Mouse (Mus musculus) neural tube, embryonic 14.5 days (tissue): ENCODE results near the gene Tgfbi. TPM values are rescaled to one million over a fixed set of nuclear protein-coding genes. Genes with fewer than 3 reads are reported as not detected.

Source experiments
- ATAC-seq: fragments of 200-750 bp; cut with Nextera tagmentation; 2 replicates; pipeline ENCODE4 v1.8.0; 2017; ENCODE audit warnings: low read depth, mild to moderate bottlenecking, moderate TSS enrichment, moderate library complexity
- H3K27ac ChIP-seq: fragments of 300-500 bp; sonication (generic); 2 replicates; pipeline ENCODE4 v1.5.1; 2014; ENCODE audit warnings: low read depth, mild to moderate bottlenecking, control low read depth, low read length, moderate library complexity, mixed read lengths
- H3K27me3 ChIP-seq: fragments of 300-500 bp; sonication (generic); 2 replicates; pipeline ENCODE4 v1.6.1; 2014; ENCODE audit warnings: low read length; ENCODE audit not compliant: control insufficient read depth, insufficient read depth
- H3K36me3 ChIP-seq: fragments of 300-500 bp; sonication (generic); 2 replicates; pipeline ENCODE4 v1.6.1; 2014; ENCODE audit warnings: low read length, mixed read lengths; ENCODE audit not compliant: control insufficient read depth, insufficient read depth
- H3K4me1 ChIP-seq: fragments of 300-500 bp; sonication (generic); 2 replicates; pipeline ENCODE4 v1.6.1; 2014; ENCODE audit warnings: low read length; ENCODE audit not compliant: control insufficient read depth, insufficient read depth
- H3K4me2 ChIP-seq: fragments of 300-500 bp; sonication (generic); 2 replicates; pipeline ENCODE4 v1.6.1; 2014; ENCODE audit warnings: mild to moderate bottlenecking, low read depth, low read length, control low read depth
- H3K4me3 ChIP-seq: fragments of 300-500 bp; sonication (generic); 2 replicates; pipeline ENCODE4 v1.5.1; 2014; ENCODE audit warnings: low read depth, low read length, control low read depth, mixed read lengths
- H3K9ac ChIP-seq: fragments of 300-500 bp; sonication (generic); replicated peaks from 2 replicates; pipeline ENCODE4 v1.6.1; 2014; ENCODE audit warnings: low read depth, mild to moderate bottlenecking, control low read depth, low read length, mixed read lengths
- H3K9me3 ChIP-seq: fragments of 300-500 bp; sonication (generic); 2 replicates; pipeline ENCODE4 v1.6.1; 2016; ENCODE audit warnings: low read length; ENCODE audit not compliant: control insufficient read depth
- WGBS: fragments of 180-500 bp; shearing (Covaris S2); extraction: QIAGEN DNeasy Blood & Tissue Kit; methylation state at CpG from one replicate; pipeline ENCODE4 v1.1.7; 2014; 5-methylcytosine and 5-hydroxymethylcytosine counted together
- polyA plus RNA-seq: library from polyadenylated mRNA; unstranded; fragments of >200 nt; fragmentation: Nextera tagmentation; extraction: Ambion mirVana; gene quantifications from 2 replicates; pipeline ENCODE4 v1.2.1, GENCODE M21; 2014

The Tgfbi gene
- polyA plus RNA-seq, 1 experiment from 2014 or later, result 0.87 TPM

- H3K27ac ChIP-seq, result no peak overlapping the region
- ATAC-seq, result no peak
- H3K4me1 ChIP-seq, result no peaks in the 10 kb centered on the region
- no peaks in the 10 kb centered on the region for H3K27me3 ChIP-seq
- H3K9ac ChIP-seq, result no peak overlapping the region
- no peaks in the 10 kb centered on the region for H3K36me3 ChIP-seq
- no peaks in the 10 kb centered on the region for H3K9me3 ChIP-seq
- H3K4me3 ChIP-seq, result no peak overlapping the region
- 62% methylated on average over 7 of the region's 7 CpGs for whole genome bisulfite sequencing
- H3K4me2 ChIP-seq, result no peak overlapping the region
These were observed 25.6 kb downstream of the Tgfbi start for GRCm38 (mm10) chr13:56634920-56635319.

DNA sequence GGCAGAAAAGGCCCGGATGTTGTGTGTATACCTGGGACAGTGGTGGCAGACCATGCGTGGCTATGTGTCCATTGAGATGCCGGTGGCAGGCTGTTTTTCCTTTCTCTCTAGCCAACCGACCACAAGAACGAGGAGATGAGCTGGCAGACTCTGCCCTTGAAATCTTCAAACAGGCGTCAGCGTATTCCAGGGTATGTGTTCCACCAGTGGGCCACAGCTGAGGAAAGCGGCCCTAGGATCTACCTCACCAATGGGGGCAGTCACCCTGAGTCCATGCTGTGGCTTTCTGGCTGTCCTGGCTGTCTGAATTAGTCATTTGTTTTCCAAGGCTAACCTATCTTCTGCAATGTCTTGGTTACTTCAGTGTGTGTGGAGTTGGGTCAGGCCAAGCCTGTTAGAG, 27.7 kb downstream of the Tgfbi start:
- Histone ChIP-seq H3K9me3 (no peaks in the 10 kb centered on the region), H3K4me1 (no peaks in the 10 kb centered on the region), H3K27ac (no peak overlapping the region), H3K4me3 (no peak overlapping the region), H3K9ac (no peak overlapping the region), H3K4me2 (no peak overlapping the region), H3K27me3 (no peaks in the 10 kb centered on the region), H3K36me3 (no peaks in the 10 kb centered on the region)
- no peak for ATAC-seq
- WGBS, result 94% methylated on average over 8 of the region's 8 CpGs

DNA sequence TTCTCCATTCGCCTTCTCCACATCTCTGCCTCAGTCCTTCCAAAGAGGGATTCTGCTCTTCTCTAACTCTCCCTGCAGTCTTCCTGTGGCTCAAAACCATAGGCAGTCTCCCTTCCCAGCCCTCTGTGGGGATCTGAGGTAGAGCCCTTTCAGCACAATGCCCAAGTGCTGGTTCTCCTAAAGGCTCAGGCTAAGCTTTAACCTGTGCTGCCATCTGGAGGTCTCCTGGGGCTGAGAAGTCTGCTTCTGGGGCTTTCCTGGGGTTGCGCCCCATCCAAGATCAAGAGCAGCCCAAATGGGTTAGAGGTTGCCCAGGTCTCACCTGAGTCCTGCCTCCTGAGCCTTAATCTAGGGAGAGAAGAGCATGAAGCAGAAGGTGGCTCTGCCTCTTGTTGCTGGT, 32.4 kb downstream of the Tgfbi start:
- WGBS, result 92% methylated on average over 2 of the region's 2 CpGs
- H3K9me3 ChIP-seq, result no peaks in the 10 kb centered on the region
- H3K4me2 ChIP-seq, result no peak overlapping the region

DNA sequence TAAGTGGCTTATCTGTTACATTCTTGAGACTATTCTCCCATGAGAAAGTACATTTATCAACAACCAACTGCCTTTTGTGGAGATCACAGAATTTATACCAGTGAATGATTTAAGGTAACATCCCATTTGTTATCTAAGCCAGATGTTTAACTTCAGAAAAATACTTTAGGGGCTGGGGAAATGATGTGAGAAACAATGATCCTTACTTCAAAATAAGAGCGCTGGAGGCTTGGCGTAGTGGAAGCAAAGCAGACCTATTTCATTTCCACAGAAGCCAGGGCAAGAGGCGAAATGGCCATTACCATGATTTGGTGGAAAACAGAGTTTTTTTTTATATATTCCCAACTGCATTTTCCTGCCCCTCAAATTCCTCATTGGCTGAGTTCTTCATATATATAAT, 34.7 kb downstream of the Tgfbi start:
- ATAC-seq, result no peak
- 0 out of 2 replicates have a peak, but pooled peaks cover 3% of the 10 kb centered on the region for H3K4me1 ChIP-seq

More for the DNA sequence above, 32.4 kb downstream of the Tgfbi start:
- Histone ChIP-seq H3K4me1 (no peaks in the 10 kb centered on the region), H3K27ac (no peak overlapping the region), H3K36me3 (no peaks in the 10 kb centered on the region), H3K27me3 (no peaks in the 10 kb centered on the region), H3K9ac (no peak overlapping the region), H3K4me3 (no peak overlapping the region)
- no peak for ATAC-seq

GRCm38 (mm10) chr13:56645744-56646143, 36.4 kb downstream of the Tgfbi start:
- 0 out of 2 replicates have a peak, but pooled peaks cover 3% of the 10 kb centered on the region for H3K4me1 ChIP-seq
- H3K27ac ChIP-seq, result no peak overlapping the region
- no peak for ATAC-seq
- H3K9me3 ChIP-seq, result no peaks in the 10 kb centered on the region
- H3K4me3 ChIP-seq, result no peak overlapping the region
- no peaks in the 10 kb centered on the region for H3K27me3 ChIP-seq
- no peaks in the 10 kb centered on the region for H3K36me3 ChIP-seq
- H3K9ac ChIP-seq, result no peak overlapping the region
- 81% methylated on average over 6 of the region's 6 CpGs for WGBS
- no peak overlapping the region for H3K4me2 ChIP-seq

More for the DNA sequence above, 34.7 kb downstream of the Tgfbi start:
- H3K4me3 ChIP-seq, result no peak overlapping the region
- no peak overlapping the region for H3K9ac ChIP-seq
- H3K27ac ChIP-seq, result no peak overlapping the region
- H3K4me2 ChIP-seq, result no peak overlapping the region
- WGBS, result 86% methylated on average over 3 of the region's 3 CpGs
- H3K36me3 ChIP-seq, result no peaks in the 10 kb centered on the region
- H3K27me3 ChIP-seq, result no peaks in the 10 kb centered on the region
- no peaks in the 10 kb centered on the region for H3K9me3 ChIP-seq

DNA sequence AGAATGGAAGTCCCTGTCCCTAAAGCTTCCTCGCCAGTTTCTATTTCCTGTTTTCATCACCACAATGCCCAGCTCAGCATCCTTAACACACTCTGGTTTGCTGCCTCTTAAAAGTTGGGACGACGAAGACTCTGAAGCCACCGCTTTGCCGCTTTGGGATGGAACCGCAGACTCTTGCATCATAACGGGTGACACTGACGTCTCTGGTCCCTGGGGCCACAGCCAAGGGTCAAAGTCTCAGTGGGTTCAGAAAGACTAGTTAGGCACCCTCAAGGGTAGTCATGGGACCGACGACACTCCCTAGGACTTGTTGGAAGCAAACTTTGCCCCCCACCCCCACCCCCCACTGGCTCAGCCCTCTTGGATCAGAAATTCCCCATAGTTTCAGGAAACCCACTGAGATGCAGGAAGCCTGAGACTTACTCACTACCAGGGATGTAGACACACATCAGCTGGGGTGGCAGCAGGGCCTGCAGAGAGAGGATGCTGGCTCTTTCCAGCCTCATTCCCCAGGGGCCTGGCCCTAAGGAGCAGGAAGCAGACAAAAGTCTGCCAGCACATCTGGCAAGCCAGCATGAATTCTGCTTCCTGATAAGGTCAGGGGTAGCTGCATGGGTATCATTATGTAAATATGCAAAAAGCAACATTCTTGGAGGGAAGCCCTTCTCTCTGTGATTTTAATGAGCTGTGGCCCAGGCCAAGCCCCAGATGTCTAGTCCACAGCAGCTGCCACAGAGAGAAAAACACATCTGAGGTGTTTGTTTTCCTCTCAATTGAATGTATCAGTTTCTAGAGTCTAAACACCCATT, 38.5 kb downstream of the Tgfbi start:
- no peaks in the 10 kb centered on the region for H3K36me3 ChIP-seq
- no peak overlapping the region for H3K4me3 ChIP-seq
- no peak overlapping the region for H3K27ac ChIP-seq
- H3K9ac ChIP-seq, result no peak overlapping the region
- H3K4me1 ChIP-seq, result 0 out of 2 replicates have a peak, but pooled peaks cover 3% of the 10 kb centered on the region
- H3K9me3 ChIP-seq, result no peaks in the 10 kb centered on the region
- peak; percentile 28; the same call in 1 of the 2 replicates for ATAC-seq
- WGBS, result 82% methylated on average over 10 of the region's 10 CpGs
- no peaks in the 10 kb centered on the region for H3K27me3 ChIP-seq
- H3K4me2 ChIP-seq, result no peak overlapping the region

DNA sequence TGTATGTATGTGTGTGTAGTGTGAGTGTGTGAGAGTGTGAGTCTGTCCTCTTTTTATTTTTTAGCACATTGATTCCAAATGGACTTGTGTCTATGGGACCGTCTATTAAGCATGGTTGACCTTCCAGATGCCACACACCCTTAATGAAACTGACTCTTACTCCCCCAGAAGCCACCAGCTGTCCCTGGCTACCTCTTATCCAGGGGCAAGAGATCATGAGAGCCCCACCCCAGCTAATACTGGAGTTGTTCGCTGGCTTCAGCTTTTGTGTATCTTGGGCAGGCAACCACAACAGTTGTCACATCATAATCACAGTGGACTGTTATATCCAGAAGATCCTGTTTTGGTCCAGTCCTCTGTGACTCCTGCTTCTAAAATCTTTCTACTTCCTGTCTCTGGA, 40.7 kb downstream of the Tgfbi start:
- H3K9ac ChIP-seq, result no peak overlapping the region
- H3K27ac ChIP-seq, result no peak overlapping the region
- no peaks in the 10 kb centered on the region for H3K9me3 ChIP-seq
- H3K27me3 ChIP-seq, result no peaks in the 10 kb centered on the region
- no peak overlapping the region for H3K4me2 ChIP-seq
- 91% methylated on average over 2 of the region's 2 CpGs for WGBS
- H3K36me3 ChIP-seq, result no peaks in the 10 kb centered on the region
- H3K4me3 ChIP-seq, result no peak overlapping the region
- ATAC-seq, result no peak
- 0 out of 2 replicates have a peak, but pooled peaks cover 3% of the 10 kb centered on the region for H3K4me1 ChIP-seq

DNA sequence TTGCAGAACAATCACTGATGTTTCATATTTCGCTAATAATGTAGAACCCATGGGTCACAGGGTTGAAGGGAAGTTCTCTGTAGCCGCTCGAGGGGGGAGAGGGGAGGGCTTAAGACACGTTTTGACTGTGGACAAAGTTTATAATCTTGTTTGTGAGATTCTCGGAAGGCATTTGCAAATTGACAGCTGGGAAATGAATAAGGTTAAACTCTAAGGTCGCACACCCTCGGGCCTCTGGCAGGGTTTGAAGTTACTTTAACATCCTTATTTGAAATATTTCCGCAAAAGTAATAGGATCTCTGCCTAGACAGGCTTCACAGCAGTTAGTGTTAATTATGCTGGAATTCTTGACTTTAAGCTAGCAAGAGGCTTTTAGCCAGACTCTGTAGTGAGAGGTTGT, 43.1 kb downstream of the Tgfbi start:
- H3K4me1 ChIP-seq, result 0 out of 2 replicates have a peak, but pooled peaks cover 3% of the 10 kb centered on the region
- H3K4me2 ChIP-seq, result no peak overlapping the region
- no peak overlapping the region for H3K9ac ChIP-seq
- WGBS, result 74% methylated on average over 8 of the region's 8 CpGs
- no peaks in the 10 kb centered on the region for H3K27me3 ChIP-seq
- no peak overlapping the region for H3K27ac ChIP-seq
- no peaks in the 10 kb centered on the region for H3K9me3 ChIP-seq
- no peak overlapping the region for H3K4me3 ChIP-seq
- ATAC-seq, result no peak
- no peaks in the 10 kb centered on the region for H3K36me3 ChIP-seq

DNA sequence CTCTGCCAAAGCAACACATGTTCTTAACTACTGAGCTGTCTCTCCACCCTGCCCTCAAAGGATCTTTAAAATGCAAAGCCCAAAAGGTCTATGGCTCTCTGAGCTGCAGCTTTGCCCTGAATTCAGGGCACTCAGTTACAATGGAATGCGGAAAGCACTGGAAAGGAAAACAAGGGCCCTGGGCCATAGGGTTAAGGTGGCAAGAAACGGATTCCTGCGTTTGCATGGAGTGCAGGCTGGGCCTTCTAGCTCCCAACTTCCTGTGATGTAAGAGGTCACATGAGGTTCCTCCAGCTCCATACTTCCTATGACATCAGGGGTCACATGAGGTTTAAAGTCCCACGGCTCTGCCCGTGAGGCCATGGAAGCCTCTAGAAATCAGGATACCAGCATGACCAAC, 44.9 kb downstream of the Tgfbi start:
- Histone ChIP-seq H3K4me2 (no peak overlapping the region), H3K9me3 (no peaks in the 10 kb centered on the region), H3K36me3 (no peaks in the 10 kb centered on the region), H3K27ac (no peak overlapping the region), H3K4me1 (no peaks in the 10 kb centered on the region), H3K4me3 (no peak overlapping the region), H3K9ac (no peak overlapping the region), H3K27me3 (no peaks in the 10 kb centered on the region)
- ATAC-seq, result no peak
- 84% methylated on average over 5 of the region's 5 CpGs for WGBS
